Mouse (Mus musculus): ENCODE results near the gene Oit3.
"Not testable (repeated sequence)": the region's sequence is repeated elsewhere in the genome, so short reads cannot be mapped to it uniquely, and the experiment has no call there.

Gene Oit3

DNA sequence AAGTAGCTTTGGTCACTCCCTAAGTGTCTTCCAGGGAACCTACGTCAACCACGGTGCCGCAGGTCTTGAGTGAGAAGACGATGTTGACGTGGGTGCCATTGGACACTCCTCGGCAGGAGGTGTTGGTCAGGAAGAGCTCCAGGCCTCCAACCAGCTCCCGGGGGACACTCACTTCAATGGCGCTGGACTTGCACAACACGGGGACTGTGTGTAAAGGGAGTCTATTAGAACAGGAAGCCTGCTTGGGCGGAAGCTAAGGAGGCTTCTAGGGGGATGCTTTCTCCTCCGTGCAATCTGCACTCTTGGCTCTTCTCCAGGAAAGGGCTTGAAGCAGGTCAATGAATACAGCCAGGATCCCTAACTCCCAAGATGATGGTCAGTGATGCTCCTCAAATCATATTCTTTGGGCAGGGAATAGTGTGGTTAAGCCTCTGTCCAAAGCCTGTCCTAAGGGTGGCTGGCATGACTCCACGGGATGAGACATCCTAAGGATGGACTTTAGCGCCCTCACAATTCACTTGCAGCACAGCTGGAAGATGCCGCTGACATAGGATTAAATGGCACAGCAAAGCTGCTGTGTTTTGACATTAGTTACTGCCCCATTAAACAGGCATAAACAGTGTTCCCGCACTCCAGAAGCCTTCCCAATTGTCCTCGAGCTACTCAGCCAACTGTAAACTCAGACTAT lies 12.0 kb downstream of the Oit3 start:
- no peak for DNase-seq (ENCODE audit: low spot score in 2 of 2)

DNA sequence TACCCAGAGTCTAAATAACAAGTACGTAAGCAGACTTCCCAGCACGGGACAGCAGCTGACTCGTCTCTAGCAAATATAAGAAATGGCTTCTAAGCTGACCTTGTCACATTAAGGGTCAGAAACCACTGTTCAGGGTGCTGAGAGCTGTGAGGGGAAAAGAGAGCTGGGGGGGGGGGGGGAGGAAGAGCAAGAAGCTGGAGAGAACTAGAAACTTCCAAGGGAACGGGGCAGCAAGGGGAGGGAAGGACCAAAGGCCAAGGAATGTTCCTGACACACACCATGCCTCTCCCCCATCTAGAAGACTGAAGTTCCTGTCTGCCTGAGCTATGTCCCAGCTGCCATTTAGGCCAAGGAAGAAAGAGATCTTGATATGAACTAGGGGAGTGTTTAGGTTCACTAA lies 15.2 kb downstream of the Oit3 start:
- no peak for DNase-seq (ENCODE audit: low spot score in 2 of 2)

DNA sequence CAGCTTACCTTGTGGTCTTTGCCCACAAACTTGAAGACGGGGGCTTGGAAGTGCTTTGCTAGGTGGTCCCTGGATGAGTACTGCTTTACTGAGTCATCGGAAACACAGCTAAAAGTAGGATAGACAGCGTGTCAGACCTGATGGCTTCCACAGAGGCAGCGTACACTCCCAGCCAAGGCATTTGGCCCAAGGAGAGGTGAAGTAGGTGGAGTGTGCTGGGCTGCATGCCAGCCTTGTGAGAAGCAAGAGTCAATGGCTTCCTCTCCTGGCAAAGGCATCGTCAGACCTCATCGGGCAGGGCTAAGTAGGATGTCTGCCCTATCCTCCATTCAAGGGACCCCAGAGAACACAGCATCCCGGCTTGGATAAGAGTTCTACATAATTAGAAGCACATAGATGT lies 16.2 kb downstream of the Oit3 start:
- DNase-seq (ENCODE audit: low spot score in 2 of 2) = no peak

DNA sequence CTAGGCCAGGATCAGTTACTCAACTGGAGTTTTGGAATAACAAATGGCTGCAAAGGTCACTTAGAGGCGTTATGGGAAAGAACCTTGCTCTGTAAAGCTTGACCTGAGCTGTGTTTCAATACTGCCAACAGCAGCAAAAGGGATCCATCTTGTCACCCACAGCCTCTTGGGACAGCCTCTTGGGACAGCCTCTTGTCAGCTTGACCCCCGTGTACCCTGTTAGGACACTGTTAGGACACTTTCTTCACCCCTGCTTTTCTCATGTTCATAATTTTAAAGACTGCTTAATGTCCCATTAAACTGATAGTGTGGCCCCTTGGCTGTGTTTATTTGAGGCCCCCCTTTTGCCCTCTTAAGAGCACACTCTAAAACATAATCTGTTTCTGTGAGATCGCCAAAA lies 17.1 kb downstream of the Oit3 start:
- DNase-seq (ENCODE audit: low spot score in 2 of 2) = no peak

- no peak for DNase-seq (ENCODE audit: low spot score in 2 of 2)
These were observed 22.1 kb downstream of the Oit3 start for GRCm38 (mm10) chr10:59419516-59419915.

DNA sequence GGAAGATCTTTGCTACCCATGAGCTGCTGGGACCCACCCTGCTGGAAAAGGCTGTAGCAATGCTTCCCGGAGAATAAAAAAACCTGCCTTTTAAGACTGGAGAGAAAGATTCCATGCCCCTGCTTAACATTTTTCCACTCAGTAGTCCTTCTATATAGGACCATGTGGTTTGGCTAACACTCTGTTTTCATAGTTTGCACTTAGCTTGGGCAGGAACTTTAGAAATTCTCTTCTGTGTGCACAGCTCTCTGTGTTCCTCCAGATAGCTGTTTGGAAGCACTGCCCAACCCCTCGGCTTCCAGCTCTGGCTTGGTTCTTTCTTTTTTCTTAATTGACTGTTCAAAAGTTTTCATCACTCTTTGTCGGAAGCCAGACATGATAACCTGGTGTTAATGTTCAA lies 25.0 kb downstream of the Oit3 start:
- no peak for DNase-seq (ENCODE audit: low spot score in 2 of 2)

GRCm38 (mm10) chr10:59413711-59414110 lies 27.9 kb downstream of the Oit3 start:
- no peak for DNase-seq (ENCODE audit: low spot score in 2 of 2)

DNA sequence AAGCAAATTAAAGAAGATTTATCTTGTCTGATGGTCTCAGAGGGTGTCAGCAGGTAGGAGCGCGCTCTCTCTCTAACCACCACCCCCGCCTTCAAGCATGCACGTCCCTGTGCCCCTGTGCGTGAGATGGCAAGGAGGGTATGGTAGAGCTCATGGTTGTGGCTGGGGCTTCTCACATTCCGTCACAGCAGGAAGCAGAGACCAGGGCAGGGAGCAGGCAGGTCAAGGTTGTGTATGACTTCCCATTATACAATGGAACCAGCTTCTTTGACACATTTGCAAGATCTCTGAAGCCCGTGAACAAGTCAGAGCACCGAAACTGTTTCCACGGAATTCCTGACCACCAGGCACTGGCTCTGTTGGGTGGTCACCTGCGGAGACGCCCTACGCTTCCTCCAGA lies 31.3 kb downstream of the Oit3 start:
- no peak for DNase-seq (ENCODE audit: low spot score in 2 of 2)

DNA sequence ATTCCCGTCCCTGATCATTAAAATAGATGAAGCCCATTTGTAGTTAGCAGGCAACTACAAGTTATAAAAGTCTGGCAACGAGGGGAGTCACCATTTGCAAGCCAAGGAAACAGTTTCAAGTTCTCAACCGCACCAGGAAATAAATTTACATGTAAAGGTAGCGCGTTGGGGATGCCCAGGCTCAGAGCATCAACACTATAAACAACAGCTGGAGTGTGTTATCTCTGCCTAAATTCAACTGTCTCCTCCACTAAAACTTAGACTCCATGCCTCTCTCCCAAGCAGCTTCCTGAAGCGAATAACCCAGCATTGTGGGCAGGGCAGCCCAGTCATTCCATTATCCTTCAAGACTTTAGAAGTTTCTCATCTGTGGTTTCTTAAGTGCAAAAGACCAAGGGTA lies 33.1 kb downstream of the Oit3 start:
- no peak for DNase-seq (ENCODE audit: low spot score in 2 of 2)

DNA sequence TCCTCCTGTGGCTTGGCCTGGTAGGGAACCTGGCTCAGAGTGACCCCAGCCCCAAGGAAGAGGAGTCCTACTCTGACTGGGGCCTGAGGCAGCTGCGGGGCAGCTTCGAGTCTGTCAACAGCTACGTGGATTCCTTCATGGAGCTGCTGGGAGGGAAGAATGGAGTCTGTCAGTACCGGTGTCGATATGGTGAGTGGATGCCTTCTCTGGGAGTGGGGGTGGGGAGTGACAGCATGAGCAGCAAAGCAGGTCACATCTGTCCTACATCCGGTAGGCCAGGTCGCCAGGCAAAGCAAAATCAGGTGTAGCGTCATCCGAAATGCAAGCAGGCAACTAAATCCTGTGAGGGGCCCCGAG lies 37.8 kb downstream of the Oit3 start:
- DNase-seq (ENCODE audit: low spot score in 2 of 2) = no peak

- DNase-seq (ENCODE audit: low spot score in 2 of 2) = no peak
These were observed 38.4 kb downstream of the Oit3 start, which contains the start of gene Pla2g12b for GRCm38 (mm10) chr10:59402899-59403792. Pla2g12b (plus strand) TSS chr10:59403660.

DNA sequence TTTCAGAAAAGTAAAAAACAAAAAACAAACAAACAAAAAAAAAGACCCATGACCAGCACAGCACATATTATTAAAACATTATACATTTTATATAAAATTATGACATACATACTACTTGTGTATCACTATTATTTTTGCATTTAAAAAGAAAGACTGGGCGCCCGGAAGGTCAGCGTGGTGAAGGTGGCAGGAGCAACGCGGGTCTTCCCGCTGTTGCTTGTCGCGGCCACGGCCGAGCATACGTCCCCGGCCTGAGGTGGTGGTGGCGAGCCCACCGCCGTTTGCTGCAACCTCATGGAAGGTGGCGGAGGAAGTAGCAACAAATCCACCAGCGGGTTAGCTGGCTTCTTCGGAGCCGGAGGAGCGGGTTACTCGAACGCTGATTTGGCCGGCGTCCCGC lies 46.1 kb downstream of the Oit3 start, which contains the start of gene Gm10273:
Gene Gm10273, plus strand, starts transcription at position 172 of the 400 bp plus-strand sequence.
- DNase-seq (ENCODE audit: low spot score in 2 of 2) = not testable (repeated sequence)

DNA sequence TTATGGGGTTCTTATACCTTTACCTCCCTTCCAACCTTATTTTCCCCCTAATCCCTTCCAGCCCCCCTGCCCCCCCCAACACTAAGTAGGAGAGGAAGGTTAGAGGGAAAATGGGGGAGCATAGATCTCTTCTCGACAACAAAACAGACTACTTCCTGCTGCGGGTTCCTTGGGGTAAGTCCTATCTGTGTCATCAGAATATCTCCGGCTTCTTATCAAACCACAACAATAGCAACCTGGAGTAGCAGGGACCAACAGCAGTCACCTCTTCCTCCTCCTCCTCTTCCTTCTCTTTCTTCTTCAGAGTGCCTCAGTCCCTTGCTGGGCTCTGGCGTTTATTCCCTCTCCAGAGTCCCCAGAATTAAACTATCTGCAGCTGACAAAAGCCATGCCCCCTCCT lies 49.7 kb downstream of the Oit3 start:
- DNase-seq (ENCODE audit: low spot score in 2 of 2) = no peak

DNA sequence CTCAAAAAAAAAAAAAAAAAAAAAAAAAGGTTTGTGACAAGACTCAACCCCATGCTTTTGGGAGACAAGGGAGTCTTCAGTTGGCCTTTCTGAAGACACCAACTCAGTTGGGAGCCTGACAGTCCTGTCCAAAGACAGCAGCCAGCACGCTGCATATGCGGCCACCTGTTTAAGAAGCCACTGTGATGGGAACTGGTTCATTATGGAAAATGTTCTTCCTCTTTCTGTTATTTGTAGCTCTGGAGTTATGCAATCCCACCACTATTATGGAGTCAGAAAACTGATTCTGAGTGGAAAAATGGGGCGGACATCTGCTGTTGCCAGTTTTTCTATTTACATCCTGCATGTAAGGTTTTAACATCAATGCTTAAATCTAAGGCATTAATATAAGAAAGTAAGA lies 51.9 kb downstream of the Oit3 start:
- DNase-seq (ENCODE audit: low spot score in 2 of 2) = no peak

DNA sequence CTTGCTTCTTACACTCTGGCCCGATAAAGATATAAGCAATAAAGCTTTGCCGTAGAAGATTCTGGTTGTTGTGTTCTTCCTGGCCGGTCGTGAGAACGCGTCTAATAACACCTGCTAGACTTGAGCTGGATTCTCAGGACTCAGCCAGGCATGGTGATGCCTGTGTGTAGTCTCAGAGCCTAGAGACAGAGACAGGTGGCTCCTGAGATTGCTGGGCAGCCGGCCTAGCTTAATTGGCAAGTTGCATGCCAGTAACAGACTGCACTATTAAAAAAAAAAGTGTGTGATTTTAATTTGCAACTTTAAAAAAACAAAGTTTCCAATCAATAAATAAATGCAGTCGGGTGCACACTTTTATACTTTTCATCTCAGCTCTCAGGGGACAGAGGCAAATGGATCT lies 54.6 kb downstream of the Oit3 start:
- DNase-seq (ENCODE audit: low spot score in 2 of 2) = peak; percentile 68 to 70

- DNase-seq (ENCODE audit: low spot score in 2 of 2) = not testable (repeated sequence)
These were observed 60.0 kb downstream of the Oit3 start for GRCm38 (mm10) chr10:59381563-59381962.

DNA sequence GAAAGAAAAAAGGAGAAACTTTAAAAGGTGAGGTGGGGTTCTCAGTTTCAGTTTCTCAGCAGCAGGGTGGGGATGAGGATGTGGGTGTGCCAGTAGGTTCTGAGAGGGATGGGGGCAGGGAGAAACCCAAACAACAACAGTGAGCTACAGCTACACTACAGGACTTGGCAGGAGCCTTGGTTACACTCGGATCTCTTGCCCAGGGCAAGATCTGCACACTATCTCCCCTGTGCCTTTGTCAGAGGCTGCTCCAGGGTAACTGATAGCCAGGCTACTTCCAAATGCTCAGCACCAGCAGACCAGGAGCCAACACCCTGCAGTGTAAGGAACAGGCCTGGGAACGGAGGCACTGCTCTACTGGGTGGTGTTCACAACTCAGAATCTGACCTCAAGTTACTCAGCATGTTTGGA lies 61.2 kb downstream of the Oit3 start:
- DNase-seq (ENCODE audit: low spot score in 2 of 2) = no peak

- DNase-seq (ENCODE audit: low spot score in 2 of 2) = no peak
These were observed 61.7 kb downstream of the Oit3 start for GRCm38 (mm10) chr10:59379927-59380326.

DNA sequence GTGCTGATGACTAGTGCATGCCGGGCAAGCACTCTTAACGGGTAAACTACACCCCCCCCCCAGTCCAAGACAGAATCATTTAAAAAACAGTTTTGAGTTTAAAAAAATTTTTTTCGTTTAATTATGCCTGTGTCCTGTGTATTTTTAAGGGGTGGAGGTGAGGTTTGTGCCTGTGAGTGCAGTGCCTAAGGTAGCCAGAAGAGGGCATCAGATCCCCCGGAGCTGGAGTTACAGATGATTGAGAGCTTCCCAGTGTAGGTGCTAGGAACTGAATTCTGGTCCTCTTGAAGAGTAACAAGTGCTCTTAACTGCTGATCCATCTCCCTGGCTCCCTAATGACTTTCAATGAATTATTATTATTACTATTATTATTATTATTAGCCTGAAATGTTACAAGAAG lies 62.9 kb downstream of the Oit3 start:
- no peak for DNase-seq (ENCODE audit: low spot score in 2 of 2)

GRCm38 (mm10) chr10:59377906-59378305 lies 63.7 kb downstream of the Oit3 start:
- DNase-seq (ENCODE audit: low spot score in 2 of 2) = no peak

All from right cerebral cortex, postnatal 10 days (tissue).